Mouse (Mus musculus) limb, embryonic 11.5 days (tissue): ENCODE measurements at regions not wholly inside any gene's neighbourhood (a gene's known extent, or its start where the extent isn't known, plus 50 kb on each side); places are given as distances from the start of the nearest gene placed in this dataset. TPM values are rescaled to one million over a fixed set of nuclear protein-coding genes. Genes with fewer than 3 reads are reported as not detected.

Experiments
- microRNA-seq: library from miRNA; unstranded; fragments of <30 nt; microRNA quantifications from one replicate; pipeline ENCODE4, GENCODE M21; 2016

Small RNA genes in the stretch of these regions (microRNA-seq; reads per million reads assigned to microRNA genes)
- gene Gm22825 (not detected), gene Gm23646 (not detected)
